Mouse (Mus musculus): ENCODE data around the gene Cdc34b. TPM values are rescaled to one million over a fixed set of nuclear protein-coding genes. Genes with fewer than 3 reads are reported as not detected.
A peak's percentile ranks its signal among the peaks of the same experiment; 100 is the strongest.

The Cdc34b gene
- polyA plus RNA-seq, 1 experiment from 2014 or later, result not detected

DNA sequence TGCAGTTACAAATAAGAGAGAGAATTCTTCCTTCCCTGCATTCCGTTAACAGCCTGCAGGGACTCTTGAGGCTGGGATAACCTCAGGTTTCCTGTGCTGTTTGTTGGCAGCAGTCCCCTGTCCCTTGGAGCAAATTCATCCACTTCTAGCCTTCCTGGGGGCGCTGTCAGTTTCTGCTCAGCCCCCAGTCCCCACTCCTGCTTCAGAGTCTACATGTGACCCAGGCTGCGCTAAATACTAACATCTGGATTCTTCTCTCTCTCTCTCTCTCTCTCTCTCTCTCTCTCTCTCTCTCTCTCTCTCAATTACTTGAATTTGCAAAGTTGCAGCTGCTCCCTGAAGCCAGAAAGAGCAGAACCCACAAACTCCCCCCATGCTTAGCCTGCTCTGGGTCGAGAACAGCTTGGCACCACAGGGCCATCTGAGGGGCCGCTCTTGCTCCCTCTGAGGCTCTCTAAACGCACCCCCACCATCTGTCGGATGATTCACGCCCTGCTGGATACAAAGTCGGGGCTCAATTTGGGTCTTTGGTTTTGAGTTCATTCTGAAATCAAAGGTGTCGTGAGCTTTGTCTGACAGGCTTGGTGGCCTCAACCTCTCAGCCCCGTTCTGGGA is 28.2 kb upstream of the Cdc34b start:
- WGBS, result 31% methylated on average over 11 of the region's 11 CpGs
- H3K4me2 ChIP-seq, result no peak overlapping the region; the same call in 1 of the 2 replicates
- ATAC-seq (ENCODE audit: insufficient number of reproducible peaks, insufficient read depth, low FRiP score, low TSS enrichment, low read depth), result no peak
- H3K4me1 ChIP-seq (replicated peaks), result peaks cover 15% of the 10 kb centered on the region
- peaks cover 7% of the 10 kb centered on the region; the same call in 1 of the 2 replicates for H3K27me3 ChIP-seq
- no peak overlapping the region for H3K4me3 ChIP-seq (replicated peaks)
- H3K9me3 ChIP-seq, result no peaks in the 10 kb centered on the region
- H3K9ac ChIP-seq (replicated peaks), result 0 out of 2 replicates have a peak overlapping the region, but pooled peaks have one; percentile 31
- no peak overlapping the region for H3K27ac ChIP-seq
- H3K36me3 ChIP-seq, result no peaks in the 10 kb centered on the region

GRCm38 (mm10) chr11:94715622-94716021 is 26.0 kb upstream of the Cdc34b start:
- Histone ChIP-seq H3K4me3 (replicated peaks) (no peak overlapping the region), H3K36me3 (no peaks in the 10 kb centered on the region), H3K4me2 (no peak overlapping the region), H3K9ac (replicated peaks) (no peak overlapping the region), H3K4me1 (replicated peaks) (peaks cover 15% of the 10 kb centered on the region), H3K27ac (no peak overlapping the region), H3K27me3 (peaks cover 7% of the 10 kb centered on the region; the same call in 1 of the 2 replicates), H3K9me3 (no peaks in the 10 kb centered on the region)
- ATAC-seq (ENCODE audit: insufficient number of reproducible peaks, insufficient read depth, low FRiP score, low TSS enrichment, low read depth), result no peak
- WGBS, result 93% methylated on average over 5 of the region's 5 CpGs

DNA sequence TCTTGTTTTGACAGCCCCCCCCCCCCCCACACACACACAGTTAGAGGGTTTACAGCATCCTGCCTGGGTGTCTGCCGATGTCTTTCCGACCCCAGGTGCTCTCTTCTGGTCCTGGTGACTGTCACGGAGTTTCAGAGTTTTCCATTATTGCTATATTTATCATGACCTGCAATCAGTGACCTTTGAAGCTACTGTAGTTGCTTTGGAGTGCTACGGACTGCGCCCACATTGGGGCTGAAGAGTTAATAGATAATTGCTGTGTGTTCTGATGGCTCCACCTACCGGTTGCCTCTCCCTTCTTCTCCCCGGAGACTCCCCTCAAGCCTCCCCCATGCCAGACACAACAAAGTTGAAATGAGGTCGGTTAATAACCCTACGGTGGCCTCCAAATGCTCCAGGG is 24.8 kb upstream of the Cdc34b start:
- Histone ChIP-seq H3K9ac (replicated peaks) (no peak overlapping the region), H3K4me3 (replicated peaks) (no peak overlapping the region), H3K4me2 (peak overlapping the region; percentile 36), H3K36me3 (no peaks in the 10 kb centered on the region), H3K27me3 (peaks cover 7% of the 10 kb centered on the region; the same call in 1 of the 2 replicates), H3K4me1 (replicated peaks) (peaks cover 15% of the 10 kb centered on the region), H3K27ac (no peak overlapping the region), H3K9me3 (no peaks in the 10 kb centered on the region)
- ATAC-seq (ENCODE audit: insufficient number of reproducible peaks, insufficient read depth, low FRiP score, low TSS enrichment, low read depth), result no peak
- WGBS, result 8% methylated on average over 9 of the region's 9 CpGs

GRCm38 (mm10) chr11:94717239-94717638 is 24.3 kb upstream of the Cdc34b start:
- no peaks in the 10 kb centered on the region for H3K9me3 ChIP-seq
- H3K27ac ChIP-seq, result no peak overlapping the region
- H3K9ac ChIP-seq (replicated peaks), result no peak overlapping the region
- H3K27me3 ChIP-seq, result peaks cover 7% of the 10 kb centered on the region; the same call in 1 of the 2 replicates
- 32% methylated on average over 11 of the region's 11 CpGs for WGBS
- ATAC-seq (ENCODE audit: insufficient number of reproducible peaks, insufficient read depth, low FRiP score, low TSS enrichment, low read depth), result no peak
- H3K4me1 ChIP-seq (replicated peaks), result peaks cover 15% of the 10 kb centered on the region
- H3K4me3 ChIP-seq (replicated peaks), result no peak overlapping the region
- H3K36me3 ChIP-seq, result no peaks in the 10 kb centered on the region
- peak overlapping the region; percentile 36 for H3K4me2 ChIP-seq

- no peaks in the 10 kb centered on the region for H3K9me3 ChIP-seq
- no peak overlapping the region for H3K9ac ChIP-seq (replicated peaks)
- H3K4me1 ChIP-seq (replicated peaks), result peaks cover 12% of the 10 kb centered on the region
- peaks cover 3% of the 10 kb centered on the region; the same call in 1 of the 2 replicates for H3K27me3 ChIP-seq
- ATAC-seq (ENCODE audit: insufficient number of reproducible peaks, insufficient read depth, low FRiP score, low TSS enrichment, low read depth), result no peak
- 88% methylated on average over 7 of the region's 7 CpGs for WGBS
- no peaks in the 10 kb centered on the region for H3K36me3 ChIP-seq
- no peak overlapping the region for H3K27ac ChIP-seq
- H3K4me3 ChIP-seq (replicated peaks), result no peak overlapping the region
- no peak overlapping the region for H3K4me2 ChIP-seq
Observed at GRCm38 (mm10) chr11:94718113-94718909, 23.3 kb upstream of the Cdc34b start.

- 80% methylated on average over 2 of the region's 2 CpGs for WGBS
- no peak overlapping the region for H3K9ac ChIP-seq (replicated peaks)
- no peaks in the 10 kb centered on the region for H3K9me3 ChIP-seq
- no peak for ATAC-seq (ENCODE audit: insufficient number of reproducible peaks, insufficient read depth, low FRiP score, low TSS enrichment, low read depth)
- no peaks in the 10 kb centered on the region for H3K36me3 ChIP-seq
- peaks cover 10% of the 10 kb centered on the region for H3K4me1 ChIP-seq (replicated peaks)
- H3K4me2 ChIP-seq, result no peak overlapping the region
- no peak overlapping the region for H3K27ac ChIP-seq
- peaks cover 3% of the 10 kb centered on the region; the same call in 1 of the 2 replicates for H3K27me3 ChIP-seq
- H3K4me3 ChIP-seq (replicated peaks), result no peak overlapping the region
Observed at GRCm38 (mm10) chr11:94719216-94719615, 22.4 kb upstream of the Cdc34b start.

DNA sequence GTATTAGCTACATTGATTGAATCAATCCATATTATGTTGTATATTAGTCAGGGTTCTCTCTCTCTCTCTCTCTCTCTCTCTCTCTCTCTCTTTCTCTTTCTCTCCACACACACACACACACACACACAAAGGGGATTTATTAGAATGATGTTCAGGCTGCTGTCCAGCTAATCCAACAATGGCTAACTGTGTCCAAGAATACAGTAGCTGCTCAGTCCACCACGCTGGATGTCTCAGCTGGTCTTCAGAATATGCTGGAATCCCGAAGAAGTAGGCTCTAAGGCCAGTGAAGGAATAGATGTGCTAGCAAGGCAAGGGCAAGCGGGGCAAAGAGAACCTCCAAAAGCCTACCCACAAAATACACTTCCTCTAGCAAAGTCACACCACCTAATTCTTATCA is 14.3 kb upstream of the Cdc34b start:
- no peaks in the 10 kb centered on the region for H3K36me3 ChIP-seq
- no peak for ATAC-seq (ENCODE audit: insufficient number of reproducible peaks, insufficient read depth, low FRiP score, low TSS enrichment, low read depth)
- no peaks in the 10 kb centered on the region for H3K9me3 ChIP-seq
- no peak overlapping the region for H3K9ac ChIP-seq (replicated peaks)
- H3K4me3 ChIP-seq (replicated peaks), result no peak overlapping the region
- no peak overlapping the region for H3K27ac ChIP-seq
- H3K4me2 ChIP-seq, result no peak overlapping the region
- H3K4me1 ChIP-seq (replicated peaks), result no peaks in the 10 kb centered on the region
- WGBS, result 84% methylated on average over 3 of the region's 3 CpGs
- H3K27me3 ChIP-seq, result no peaks in the 10 kb centered on the region

GRCm38 (mm10) chr11:94728545-94728944 is 13.0 kb upstream of the Cdc34b start:
- Histone ChIP-seq H3K4me2 (no peak overlapping the region), H3K4me3 (replicated peaks) (no peak overlapping the region), H3K9ac (replicated peaks) (no peak overlapping the region), H3K4me1 (replicated peaks) (no peaks in the 10 kb centered on the region), H3K27ac (no peak overlapping the region), H3K27me3 (no peaks in the 10 kb centered on the region), H3K9me3 (no peaks in the 10 kb centered on the region), H3K36me3 (no peaks in the 10 kb centered on the region)
- ATAC-seq (ENCODE audit: insufficient number of reproducible peaks, insufficient read depth, low FRiP score, low TSS enrichment, low read depth), result no peak
- WGBS, result 87% methylated on average over 3 of the region's 3 CpGs

- 34% methylated on average over 4 of the region's 4 CpGs for WGBS
- ATAC-seq (ENCODE audit: insufficient number of reproducible peaks, insufficient read depth, low FRiP score, low TSS enrichment, low read depth), result no peak
- H3K27ac ChIP-seq, result no peak overlapping the region
Observed at GRCm38 (mm10) chr11:94729565-94729964, 12.0 kb upstream of the Cdc34b start.

GRCm38 (mm10) chr11:94730261-94730660 is 11.3 kb upstream of the Cdc34b start:
- no peak for ATAC-seq (ENCODE audit: insufficient number of reproducible peaks, insufficient read depth, low FRiP score, low TSS enrichment, low read depth)
- no peak overlapping the region for H3K27ac ChIP-seq
- no peaks in the 10 kb centered on the region for H3K9me3 ChIP-seq
- H3K4me2 ChIP-seq, result no peak overlapping the region
- H3K36me3 ChIP-seq, result no peaks in the 10 kb centered on the region
- no peak overlapping the region for H3K9ac ChIP-seq (replicated peaks)
- H3K27me3 ChIP-seq, result no peaks in the 10 kb centered on the region
- H3K4me3 ChIP-seq (replicated peaks), result no peak overlapping the region
- no peaks in the 10 kb centered on the region for H3K4me1 ChIP-seq (replicated peaks)
- WGBS, result 36% methylated on average over 5 of the region's 5 CpGs

More at GRCm38 (mm10) chr11:94729565-94729964, 12.0 kb upstream of the Cdc34b start:
- H3K4me1 ChIP-seq (replicated peaks), result no peaks in the 10 kb centered on the region
- H3K4me3 ChIP-seq (replicated peaks), result no peak overlapping the region
- H3K4me2 ChIP-seq, result no peak overlapping the region
- no peaks in the 10 kb centered on the region for H3K27me3 ChIP-seq
- H3K36me3 ChIP-seq, result no peaks in the 10 kb centered on the region
- no peaks in the 10 kb centered on the region for H3K9me3 ChIP-seq
- H3K9ac ChIP-seq (replicated peaks), result no peak overlapping the region

DNA sequence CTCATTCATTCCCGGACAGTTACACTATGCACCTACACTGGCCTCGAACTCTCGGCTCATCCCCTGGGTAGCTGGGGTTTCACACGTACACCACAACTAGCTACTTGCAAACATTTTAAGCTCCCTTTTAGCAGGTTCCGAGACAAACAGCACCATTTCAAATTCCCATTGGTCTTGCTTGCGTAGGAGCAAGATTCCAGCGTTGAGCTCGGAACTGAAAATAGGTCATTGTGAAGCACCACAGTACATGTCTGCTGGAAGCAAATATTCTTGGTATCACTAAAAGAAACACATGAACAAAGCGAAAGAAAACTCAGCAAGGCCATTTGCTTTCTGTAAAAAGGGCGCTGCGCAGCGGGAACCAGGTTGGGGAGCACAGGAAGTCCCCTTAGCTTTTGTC is 10.4 kb upstream of the Cdc34b start:
- Histone ChIP-seq H3K27me3 (no peaks in the 10 kb centered on the region), H3K9ac (replicated peaks) (no peak overlapping the region), H3K36me3 (no peaks in the 10 kb centered on the region), H3K4me3 (replicated peaks) (no peak overlapping the region), H3K4me2 (no peak overlapping the region), H3K27ac (no peak overlapping the region), H3K4me1 (replicated peaks) (no peaks in the 10 kb centered on the region), H3K9me3 (no peaks in the 10 kb centered on the region)
- no peak for ATAC-seq (ENCODE audit: insufficient number of reproducible peaks, insufficient read depth, low FRiP score, low TSS enrichment, low read depth)
- 84% methylated on average over 12 of the region's 12 CpGs for WGBS
